ENCODE assay signal across 16 mouse cellular contexts in genomic region chr5:110857091-110857490, GRCm38 (mm10). TPM values are rescaled to one million over a fixed set of nuclear protein-coding genes. Genes with fewer than 3 reads are reported as not detected.
DNase-seq lines count a peak whose midpoint lies in the region; ATAC-seq and TF ChIP-seq lines count a peak whose summit lies in the region.
"Had no signal": no experiment of that assay in that cellular context is flagged by ENCODE, and none has a peak within 500 bp of the region (broad histone marks: within the 10 kb centered on the region; RNA-seq: fewer than 3 reads in every experiment).

No protein-coding gene starts in this region.

- H3K27me3 ChIP-seq in heart, embryonic 13.5 days (replicated peaks): no peaks in the 10 kb centered on the region
- no peaks in the 10 kb centered on the region for H3K27me3 ChIP-seq in lung, postnatal 0 days (replicated peaks; ENCODE audit: insufficient read depth, low read length)
- H3K27me3 ChIP-seq: CH12.LX; liver, embryonic 13.5 days; neural tube, embryonic 15.5 days had no signal

- TF ChIP-seq CTCF in lung, postnatal 0 days (IDR thresholded peaks at IDR 0.05): no peak

- peak overlapping the region; percentile 57 for H3K27ac ChIP-seq in heart, embryonic 13.5 days (replicated peaks)
- no peak overlapping the region for H3K27ac ChIP-seq in lung, postnatal 0 days (ENCODE audit: low read length)
- H3K27ac ChIP-seq: liver, embryonic 13.5 days; midbrain, embryonic 10.5 days; neural tube, embryonic 15.5 days had no signal

- H3K4me2 ChIP-seq in heart, embryonic 13.5 days: peak overlapping the region; percentile 27; the same call in 1 of the 2 replicates
- no peak overlapping the region for H3K4me2 ChIP-seq in lung, postnatal 0 days (replicated peaks; ENCODE audit: low read depth, low read length)
- H3K4me2 ChIP-seq: liver, embryonic 13.5 days; neural tube, embryonic 15.5 days had no signal

- peaks cover 29% of the 10 kb centered on the region for H3K4me1 ChIP-seq in heart, embryonic 13.5 days
- H3K4me1 ChIP-seq in lung, postnatal 0 days (ENCODE audit: insufficient read depth, low read depth, low read length): peaks cover 9% of the 10 kb centered on the region; the same call in 1 of the 2 replicates
- H3K4me1 ChIP-seq: liver, embryonic 13.5 days had no signal

- intact Hi-C loops in heart, postnatal 25 days (cut with DNase I): no loop called here

- no peak for ATAC-seq in heart, embryonic 13.5 days (ENCODE audit: extremely low read depth, insufficient number of reproducible peaks, low FRiP score, low TSS enrichment)
- no peak for ATAC-seq in lung, postnatal 0 days
- ATAC-seq: hindbrain, embryonic 16.5 days had no signal

- WGBS in heart, embryonic 13.5 days: 26% methylated on average over 5 of the region's 5 CpGs
- 50% methylated on average over 5 of the region's 5 CpGs for WGBS in lung, postnatal 0 days

- H3K36me3 ChIP-seq in heart, embryonic 13.5 days: peaks cover 41% of the 10 kb centered on the region
- no peaks in the 10 kb centered on the region for H3K36me3 ChIP-seq in lung, postnatal 0 days (ENCODE audit: insufficient read depth, low read length)
- H3K36me3 ChIP-seq: neural tube, embryonic 15.5 days had no signal

- H3K9me3 ChIP-seq in heart, embryonic 13.5 days: no peaks in the 10 kb centered on the region
- H3K9me3 ChIP-seq in lung, postnatal 0 days (ENCODE audit: low read length): no peaks in the 10 kb centered on the region
- H3K9me3 ChIP-seq: liver, embryonic 13.5 days; midbrain, embryonic 10.5 days; neural tube, embryonic 15.5 days had no signal

- no peak for TF ChIP-seq EP300 in lung, postnatal 0 days (IDR thresholded peaks at IDR 0.05)

- no peak overlapping the region for H3K9ac ChIP-seq in heart, embryonic 13.5 days
- no peak overlapping the region for H3K9ac ChIP-seq in lung, postnatal 0 days (replicated peaks; ENCODE audit: low read depth)
- H3K9ac ChIP-seq: liver, embryonic 13.5 days; neural tube, embryonic 15.5 days had no signal

- H3K4me3 ChIP-seq in heart, embryonic 13.5 days: no peak overlapping the region
- H3K4me3 ChIP-seq in lung, postnatal 0 days (ENCODE audit: low read depth, low read length): no peak overlapping the region
- H3K4me3 ChIP-seq: liver, embryonic 13.5 days; midbrain, embryonic 10.5 days; neural tube, embryonic 15.5 days had no signal

- DNase-seq in embryo, embryonic 11 days: peak; percentile 39
- no peak for DNase-seq in embryo, embryonic 10 days (ENCODE audit: low spot score)
- no peak for DNase-seq in heart, postnatal 25 days (ENCODE audit: low spot score)
- peak; percentile 49 for DNase-seq in lung, postnatal 0 days (ENCODE audit: low spot score)
- DNase-seq in lung, postnatal 10 days: no peak
- no peak for DNase-seq in spleen, adult 18-20 months
- no peak for DNase-seq in cerebellum, adult 11 months
- DNase-seq: adrenal gland, postnatal 10 days; cerebellum, adult 9-10 months; liver, embryonic 13.5 days; thymus, postnatal 25 days had no signal

RNA-seq across cellular contexts. Expression of gene Chek2, which starts 17.3 kb away (rescaled TPM):
- polyA plus RNA-seq in heart, embryonic 13.5 days (2015; fragmentation: Nextera tagmentation; extraction: Ambion mirVana): 18.2 and 19.8 TPM in 2 replicates
- total RNA-seq in heart, postnatal 25 days (2021): 1 to 10 TPM; 3.3 to 4.5 TPM
- polyA plus RNA-seq in lung, postnatal 0 days (2015; fragmentation: Nextera tagmentation; extraction: Ambion mirVana): 5.7 and 7.9 TPM in 2 replicates

RNA-seq across cellular contexts. Expression of gene Hscb, which starts 17.5 kb away (rescaled TPM):
- 28.3 and 29.7 TPM in 2 replicates for polyA plus RNA-seq in heart, embryonic 13.5 days (2015; fragmentation: Nextera tagmentation; extraction: Ambion mirVana)
- total RNA-seq in heart, postnatal 25 days (2021): 10 to 100 TPM; 18.8 to 21.1 TPM
- 30.2 and 32.0 TPM in 2 replicates for polyA plus RNA-seq in lung, postnatal 0 days (2015; fragmentation: Nextera tagmentation; extraction: Ambion mirVana)

RNA-seq across cellular contexts. Expression of gene Ttc28, which starts 22.5 kb away (rescaled TPM):
- polyA plus RNA-seq in heart, embryonic 13.5 days (2015; fragmentation: Nextera tagmentation; extraction: Ambion mirVana): 5.7 and 7.6 TPM in 2 replicates
- total RNA-seq in heart, postnatal 25 days (2021): 10 to 100 TPM; 13.3 to 16.9 TPM
- 5.4 and 6.8 TPM in 2 replicates for polyA plus RNA-seq in lung, postnatal 0 days (2015; fragmentation: Nextera tagmentation; extraction: Ambion mirVana)

RNA-seq across cellular contexts. Expression of gene Ulk1, which starts 47.2 kb away (rescaled TPM):
- 10.6 and 11.8 TPM in 2 replicates for polyA plus RNA-seq in heart, embryonic 13.5 days (2015; fragmentation: Nextera tagmentation; extraction: Ambion mirVana)
- 10 to 100 TPM; 73.2 to 78.0 TPM for total RNA-seq in heart, postnatal 25 days (2021)
- 11.8 and 11.9 TPM in 2 replicates for polyA plus RNA-seq in lung, postnatal 0 days (2015; fragmentation: Nextera tagmentation; extraction: Ambion mirVana)

Comparison
In these comparisons a context has a peak if more than half of its experiments do, and no peak if none do; other contexts are left out.
1. DNase-seq: peak in embryo, embryonic 11 days (single experiment) and lung, postnatal 0 days (single experiment); none in embryo, embryonic 10 days (single experiment), heart, postnatal 25 days (single experiment), lung, postnatal 10 days (single experiment), spleen, adult 18-20 months (0 of 2) and cerebellum, adult 11 months (single experiment).